Mouse (Mus musculus): Measurements from ENCODE around the gene Tctn3. TPM values are rescaled to one million over a fixed set of nuclear protein-coding genes. Genes with fewer than 3 reads are reported as not detected.

Gene Tctn3
- total RNA-seq, 2 experiments from 2014 or later, result 20.7 to 22.4 TPM

DNA sequence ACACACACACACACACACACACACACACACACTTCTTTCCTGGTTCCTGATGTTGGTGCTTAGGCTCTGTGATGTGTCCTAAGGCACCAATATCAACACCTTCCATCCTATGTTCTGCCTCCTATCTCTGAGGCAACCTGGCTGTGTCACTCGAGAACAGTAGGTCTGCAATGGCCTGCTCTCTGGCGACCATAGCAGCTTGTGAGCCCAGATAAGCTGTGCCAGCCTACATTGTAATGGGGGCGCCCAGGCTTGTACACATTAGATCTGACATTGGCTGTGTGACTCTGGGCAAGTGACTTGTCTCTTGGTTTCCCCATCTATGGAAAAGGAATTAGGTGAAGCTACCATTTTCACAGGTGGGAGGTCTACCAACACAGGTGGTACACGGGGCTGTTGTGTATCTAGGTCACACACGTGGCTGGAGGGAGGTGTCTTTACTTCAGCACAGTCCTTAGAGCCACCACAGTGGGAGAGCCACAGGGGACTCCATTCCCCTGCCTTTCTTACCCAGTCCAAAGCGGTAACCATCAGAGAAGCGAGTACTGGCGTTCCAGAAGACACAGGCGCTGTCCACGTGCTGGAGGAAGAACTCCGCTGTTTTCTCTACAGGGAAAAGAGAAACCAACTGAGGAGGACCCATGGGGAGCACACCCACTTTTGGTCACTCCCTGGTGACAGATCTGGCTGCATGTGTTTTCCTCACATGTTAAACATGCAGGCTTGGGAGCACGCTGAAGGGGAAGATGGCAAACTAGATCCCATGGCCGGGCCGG is 58.8 kb downstream of the Tctn3 start:
- no peak for DNase-seq (ENCODE audit: extremely low spot score in 1 of 2, low spot score in 2 of 2)
- H3K4me3 ChIP-seq, result no peak overlapping the region
- no peak overlapping the region for H3K27ac ChIP-seq
- TF ChIP-seq CTCF (IDR thresholded peaks at IDR 0.05), result no peak
- intact Hi-C loops (cut with DNase I), result no loop called here

DNA sequence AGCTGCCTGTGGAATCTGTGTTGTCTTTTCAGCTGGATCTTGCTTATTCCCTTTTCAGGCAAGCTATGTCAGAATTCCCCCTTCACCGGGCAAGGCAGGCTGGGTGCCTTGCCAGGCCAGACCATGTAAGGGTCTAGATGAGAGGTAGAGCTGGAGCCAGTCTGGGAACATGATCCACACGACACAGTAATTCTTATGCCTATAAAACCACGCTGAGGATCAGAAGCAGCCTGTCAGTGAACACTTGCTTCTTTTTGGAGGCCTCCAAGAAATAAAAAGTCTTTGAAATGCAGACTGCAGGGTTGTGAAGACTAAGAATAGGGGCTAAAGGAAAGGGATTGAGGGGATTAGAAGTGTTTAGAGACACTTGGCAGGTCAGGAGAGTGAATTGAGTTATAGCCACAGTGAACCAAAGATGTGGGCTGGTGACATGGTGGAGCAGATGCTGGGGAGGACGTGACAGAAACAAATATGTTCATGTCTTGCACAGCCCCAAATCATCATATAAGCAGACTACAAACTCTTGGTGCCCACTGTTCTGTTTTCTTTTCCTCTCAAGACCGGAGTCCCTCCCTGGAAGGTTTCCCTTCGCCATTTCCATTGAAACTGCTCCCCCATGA is 62.4 kb downstream of the Tctn3 start:
- intact Hi-C loops (cut with DNase I), result loop anchor here (10.0 kb wide), 2 partner anchors 305 to 1565 kb away; no protein-coding TSS in a partner anchor
- Histone ChIP-seq H3K4me3 (no peak overlapping the region), H3K27ac (no peak overlapping the region)
- no peak for DNase-seq (ENCODE audit: extremely low spot score in 1 of 2, low spot score in 2 of 2)
- TF ChIP-seq CTCF (IDR thresholded peaks at IDR 0.05), result no peak

DNA sequence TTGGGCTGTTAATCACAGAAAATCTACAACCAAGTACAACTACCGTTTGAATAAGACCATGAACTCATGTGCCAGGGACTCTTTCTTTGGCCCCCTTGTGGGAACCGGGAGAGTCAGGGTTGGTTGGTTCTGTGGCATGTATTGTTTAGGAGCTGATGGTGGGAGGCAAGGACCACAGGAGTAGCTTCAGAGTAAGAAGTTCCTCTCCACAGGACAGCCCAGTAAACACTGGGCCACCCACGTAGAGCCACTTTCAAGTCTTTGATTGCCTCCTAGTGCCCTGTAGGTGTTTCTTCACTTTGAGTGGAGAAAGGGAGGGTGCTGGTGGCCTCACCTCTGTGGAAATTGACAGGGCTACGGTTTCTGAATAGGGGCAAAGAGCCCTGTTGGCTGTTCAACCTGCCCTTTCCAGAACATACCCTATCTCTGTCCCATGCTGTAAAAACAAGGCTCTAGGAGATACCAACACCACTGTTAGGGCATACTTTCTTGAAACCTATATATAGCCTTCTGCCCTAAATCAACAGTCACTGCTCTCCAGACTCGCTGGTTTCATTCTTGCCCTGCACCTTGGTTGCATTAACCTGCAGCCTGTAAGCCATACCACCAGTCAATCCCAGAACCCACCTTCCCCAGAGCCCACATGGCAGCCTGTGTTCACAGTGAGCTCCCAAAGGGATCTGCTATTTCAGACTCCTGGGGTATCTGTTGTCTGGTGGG is 63.1 kb downstream of the Tctn3 start:
- no peak overlapping the region for H3K4me3 ChIP-seq
- no peak for DNase-seq (ENCODE audit: extremely low spot score in 1 of 2, low spot score in 2 of 2)
- TF ChIP-seq CTCF (IDR thresholded peaks at IDR 0.05), result no peak
- no peak overlapping the region for H3K27ac ChIP-seq
- intact Hi-C loops (cut with DNase I), result loop anchor here (10.0 kb wide), 2 partner anchors 304 to 1564 kb away; no protein-coding TSS in a partner anchor

DNA sequence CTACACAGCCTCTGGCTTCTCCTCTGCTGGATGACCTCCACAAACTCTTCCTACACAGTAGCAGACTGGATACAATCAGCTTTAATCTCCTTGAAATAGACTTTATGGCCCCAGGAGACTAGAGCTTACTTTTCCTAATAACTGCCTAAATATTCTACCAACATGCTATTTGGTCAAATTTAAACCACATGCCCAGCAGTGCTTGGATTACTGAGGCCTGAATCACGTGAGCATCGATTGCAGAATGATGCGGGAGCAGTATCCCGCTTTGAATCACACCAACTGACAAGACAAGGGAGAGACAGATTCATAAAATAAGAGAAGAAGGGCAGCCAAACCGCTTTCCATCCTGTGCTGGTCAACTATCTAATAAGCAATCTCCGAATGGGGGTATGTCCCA is 63.6 kb downstream of the Tctn3 start:
- intact Hi-C loops (cut with DNase I), result loop anchor here (10.0 kb wide), 2 partner anchors 304 to 1564 kb away; no protein-coding TSS in a partner anchor
- no peak for TF ChIP-seq CTCF (IDR thresholded peaks at IDR 0.05)
- no peak overlapping the region for H3K27ac ChIP-seq
- no peak for DNase-seq (ENCODE audit: extremely low spot score in 1 of 2, low spot score in 2 of 2)
- no peak overlapping the region for H3K4me3 ChIP-seq

Other genes with a start within 250 kb of the Tctn3 start
- 100 to 1,000 TPM; 160 to 161 TPM for gene Sorbs1, start 98.5 kb downstream of the Tctn3 start, total RNA-seq (2021)
- gene Aldh18a1, start 23.8 kb downstream of the Tctn3 start, total RNA-seq (2021), result 10 to 100 TPM; 22.7 to 25.4 TPM
- gene Entpd1, start 133 bp upstream of the Tctn3 start, total RNA-seq (2021), result 10 to 100 TPM; 14.1 to 18.4 TPM
- gene Cc2d2b, start 136.5 kb upstream of the Tctn3 start, total RNA-seq (2021), result under 1 TPM; 0.23 to 0.88 TPM
- 1 to 10 TPM; 8.2 to 8.6 TPM for gene Ccnj, start 219.0 kb upstream of the Tctn3 start, total RNA-seq (2021)

Measured in left cerebral cortex, adult 2 months (tissue).